Mouse (Mus musculus): ENCODE data around the gene Cipc.
A peak's percentile ranks its signal among the peaks of the same experiment; 100 is the strongest.

The Cipc gene

GRCm38 (mm10) chr12:86960138-86960537 lies 13.3 kb downstream of the Cipc start:
- no peak for DNase-seq (ENCODE audit: low read depth, low spot score)

- no peak for DNase-seq (ENCODE audit: low read depth, low spot score)
These were observed 14.0 kb downstream of the Cipc start for GRCm38 (mm10) chr12:86960791-86961335.

DNA sequence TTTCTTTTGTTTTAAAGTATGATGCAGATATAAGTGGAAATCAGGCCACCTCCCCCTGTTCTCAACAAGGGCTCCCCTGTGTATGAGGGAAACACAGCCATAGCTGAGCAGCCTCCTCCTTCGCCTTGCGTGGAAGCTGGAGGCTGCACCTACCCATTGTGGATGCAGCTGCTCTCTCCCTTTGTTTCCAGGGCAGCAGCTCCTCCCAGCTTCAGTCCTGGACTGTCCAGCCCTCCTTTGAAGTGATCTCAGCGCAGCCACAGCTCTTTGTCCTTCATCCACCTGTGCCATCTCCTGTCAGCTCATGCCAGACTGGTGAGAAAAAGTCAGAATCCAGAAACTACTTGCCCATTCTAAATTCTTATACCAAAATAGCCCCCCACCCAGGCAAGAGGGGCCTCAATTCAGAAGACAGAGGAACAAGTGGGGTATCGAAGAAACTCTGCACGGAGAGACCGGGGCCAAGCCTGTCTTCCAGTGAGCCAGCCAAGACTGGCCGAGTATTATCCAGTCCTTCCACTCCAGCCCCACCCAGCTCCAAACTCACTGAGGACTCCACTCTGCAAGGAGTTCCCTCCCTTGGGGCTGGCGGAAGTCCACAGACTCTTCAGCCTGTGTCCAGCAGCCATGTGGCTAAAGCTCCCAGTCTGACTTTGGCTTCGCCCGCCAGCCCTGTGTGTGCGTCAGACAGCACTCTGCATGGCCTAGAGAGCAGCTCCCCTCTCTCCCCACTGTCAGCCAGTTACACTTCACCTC lies 14.9 kb downstream of the Cipc start:
- DNase-seq (ENCODE audit: low read depth, low spot score): no peak

DNA sequence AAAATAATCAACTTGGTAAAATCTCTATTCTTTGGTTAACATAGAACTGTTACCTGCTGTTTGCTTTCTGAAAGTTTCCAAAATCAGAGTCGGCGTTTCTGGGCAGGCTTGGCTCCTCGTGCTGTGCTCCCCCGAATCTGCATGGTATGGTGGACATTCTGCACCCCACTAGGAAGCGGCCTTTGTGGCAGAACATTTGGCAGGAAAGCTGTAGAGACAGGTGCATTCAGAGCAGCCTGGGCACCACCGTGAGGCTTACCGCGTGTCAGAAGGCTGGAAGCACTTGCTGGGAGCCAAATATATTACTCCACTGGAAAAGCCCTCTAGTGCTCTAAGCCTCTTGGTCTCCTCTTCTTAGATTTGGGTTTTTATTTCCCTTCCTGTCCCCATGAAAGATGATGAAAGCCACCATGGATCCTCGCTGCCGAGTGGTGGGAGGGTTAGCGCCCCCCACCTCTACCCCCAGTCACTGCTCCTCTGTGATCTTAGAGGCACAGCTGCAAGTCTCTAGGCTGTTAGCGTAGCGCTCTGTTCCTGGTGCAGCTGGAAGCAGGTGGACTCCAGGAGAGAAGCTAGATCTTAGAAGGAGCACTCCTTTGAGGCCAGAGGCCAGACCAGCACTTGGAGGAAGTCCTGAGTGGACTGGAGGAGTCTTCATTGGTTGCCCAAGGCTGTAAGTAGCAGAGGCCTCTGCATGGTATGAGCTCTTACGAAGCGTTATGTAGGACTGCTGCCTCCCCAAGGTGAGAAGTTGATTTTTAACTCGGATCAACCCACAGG lies 17.6 kb downstream of the Cipc start:
- no peak for DNase-seq (ENCODE audit: low read depth, low spot score)

DNA sequence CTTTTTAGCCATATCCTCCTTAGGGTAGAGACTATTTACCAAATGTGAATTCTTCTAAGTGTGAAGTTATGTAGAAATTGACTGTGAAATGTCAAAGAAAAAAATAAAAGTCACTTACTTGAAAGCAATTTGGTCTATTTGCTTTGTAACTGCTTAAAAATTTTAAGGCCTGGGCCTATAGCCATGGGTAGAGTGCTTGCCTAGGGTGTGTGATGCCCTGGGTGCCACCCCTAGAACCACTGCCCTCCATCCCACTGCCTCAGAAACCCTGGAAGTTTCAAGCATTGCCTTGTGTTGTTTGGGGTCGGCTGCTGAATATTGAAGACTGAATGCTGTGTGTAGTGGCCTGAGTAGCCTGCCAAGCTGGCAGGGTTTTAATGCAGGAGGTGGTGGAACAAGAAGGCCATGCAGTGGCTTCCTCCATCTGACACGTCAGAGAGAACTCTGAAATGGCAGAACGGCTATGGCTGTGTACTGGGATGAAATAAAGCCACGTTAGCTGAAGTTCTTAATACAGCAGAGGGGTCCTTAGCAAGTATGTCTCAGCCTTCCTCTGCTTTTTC lies 18.5 kb downstream of the Cipc start:
- DNase-seq (ENCODE audit: low read depth, low spot score): no peak

GRCm38 (mm10) chr12:86968468-86969219 lies 21.8 kb downstream of the Cipc start:
- peak; percentile 97 for DNase-seq (ENCODE audit: low read depth, low spot score)

DNA sequence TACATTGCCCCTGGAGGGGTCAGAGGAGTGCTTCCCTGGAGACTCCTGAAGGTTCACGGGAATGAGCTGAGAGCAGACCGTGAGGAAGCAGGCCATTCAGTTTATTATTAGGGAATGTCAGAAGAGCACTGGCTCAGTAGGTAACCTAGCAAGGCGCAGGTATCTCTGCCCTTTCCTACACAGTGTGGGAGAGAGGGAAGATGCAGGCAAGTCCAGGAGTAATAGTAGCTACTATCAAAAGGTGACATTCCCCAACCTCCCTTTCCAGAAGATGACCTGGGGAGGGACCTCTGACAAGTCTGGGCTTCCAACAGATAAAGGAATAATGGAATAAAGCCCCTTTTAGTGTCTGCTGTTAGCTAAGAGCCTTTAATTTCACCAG lies 22.4 kb downstream of the Cipc start:
- DNase-seq (ENCODE audit: low read depth, low spot score): no peak

DNA sequence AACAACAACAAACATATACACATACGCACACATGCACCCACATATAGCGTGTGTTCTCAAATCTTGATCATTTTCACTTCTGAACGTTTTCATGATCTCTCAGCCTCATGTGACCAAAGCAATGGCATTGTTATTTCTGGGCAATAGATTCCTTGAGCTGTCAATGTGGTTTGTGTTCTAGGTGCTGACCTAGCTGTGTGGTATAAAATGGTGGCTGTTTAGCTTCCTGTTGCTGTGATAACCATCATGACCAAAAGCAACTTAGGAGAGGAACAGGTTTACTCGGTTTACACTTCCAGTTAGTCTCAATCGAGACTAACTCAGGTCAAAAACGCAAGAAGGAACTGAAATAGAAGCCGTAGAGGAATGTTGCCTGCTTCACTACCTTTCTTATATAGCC lies 24.2 kb downstream of the Cipc start:
- no peak for DNase-seq (ENCODE audit: low read depth, low spot score)

DNA sequence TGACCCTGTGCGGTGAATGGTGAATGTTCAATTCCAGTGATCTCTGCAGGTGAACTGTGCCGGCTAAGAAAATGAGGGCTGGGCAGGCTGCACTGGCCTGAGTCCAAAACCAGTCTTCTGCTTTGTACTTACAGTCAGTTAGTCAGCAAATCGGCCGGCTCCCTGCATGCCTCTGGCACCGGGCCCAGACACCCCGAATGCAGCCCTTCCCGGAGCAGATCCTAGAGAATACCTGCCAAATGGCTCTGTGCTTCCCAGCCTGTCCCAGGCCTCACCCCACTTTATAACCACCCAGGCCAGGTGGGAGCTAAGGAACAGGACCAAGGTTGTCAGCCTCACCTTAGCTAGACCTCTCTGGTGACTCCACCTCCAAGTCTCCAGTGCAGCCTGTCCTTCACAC lies 26.4 kb downstream of the Cipc start:
- DNase-seq (ENCODE audit: low read depth, low spot score): no peak

DNA sequence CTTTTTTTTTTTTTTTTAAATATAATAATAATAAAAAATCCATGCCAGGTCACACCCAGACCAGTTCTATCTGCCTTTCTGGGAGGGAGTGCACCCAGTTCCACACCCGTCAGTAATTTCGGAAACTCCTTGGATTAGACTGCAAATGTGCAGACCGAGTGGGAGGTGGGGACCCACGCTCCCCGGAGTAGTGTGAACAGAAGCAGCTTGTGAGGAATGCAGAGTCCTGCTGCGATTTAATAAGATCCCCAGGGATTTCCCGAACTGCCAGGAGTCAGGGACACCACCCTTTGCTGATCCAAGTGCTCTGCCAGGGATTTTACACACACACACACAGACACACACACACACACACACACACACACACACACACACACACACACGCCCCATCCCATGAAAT lies 26.9 kb downstream of the Cipc start:
- DNase-seq (ENCODE audit: low read depth, low spot score): peak; percentile 84

- DNase-seq (ENCODE audit: low read depth, low spot score): no peak
These were observed 27.8 kb downstream of the Cipc start for GRCm38 (mm10) chr12:86974387-86975288.

DNA sequence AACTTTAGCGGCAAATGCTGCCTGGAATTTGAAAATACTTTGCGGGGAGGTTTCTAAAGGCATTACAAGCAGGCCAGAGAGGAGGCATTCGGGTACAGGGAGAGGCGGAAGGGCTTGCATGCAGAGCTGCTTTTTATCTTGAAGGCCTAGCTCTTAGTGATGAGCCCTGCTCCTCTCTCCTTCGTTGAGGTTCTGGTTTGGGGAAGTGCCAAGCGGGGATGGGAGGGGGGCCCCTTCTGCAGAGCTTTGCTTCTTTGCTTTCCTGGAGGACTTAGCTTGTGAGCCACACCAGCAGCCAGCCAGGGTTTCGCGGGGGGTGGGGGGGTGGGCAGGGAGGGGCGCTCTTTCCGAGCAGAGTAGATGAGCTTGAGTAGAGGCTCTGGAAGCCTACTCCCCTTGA lies 28.9 kb downstream of the Cipc start:
- DNase-seq (ENCODE audit: low read depth, low spot score): no peak

- no peak for DNase-seq (ENCODE audit: low read depth, low spot score)
These were observed 29.8 kb downstream of the Cipc start for GRCm38 (mm10) chr12:86976511-86977168.

DNA sequence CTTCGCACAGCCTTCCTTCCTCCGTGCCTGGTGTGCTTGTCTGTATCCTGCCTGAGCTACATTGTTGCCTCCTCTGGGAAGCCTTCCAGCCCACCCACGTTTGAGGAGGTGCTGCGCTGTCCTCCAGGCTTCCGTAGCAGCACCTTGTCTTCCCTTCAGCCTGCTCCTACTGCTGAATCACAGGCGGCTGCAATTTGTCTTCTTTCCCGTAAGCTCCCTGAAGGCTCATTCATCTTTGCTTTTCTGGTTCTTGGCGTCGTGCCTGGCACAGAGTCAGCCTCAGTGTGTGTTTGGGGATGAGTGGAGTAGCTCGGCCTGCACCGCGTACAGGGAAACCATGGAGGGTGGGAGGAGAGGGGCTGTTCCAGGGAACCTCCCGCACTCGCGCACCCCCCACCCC lies 31.0 kb downstream of the Cipc start:
- peak; percentile 91 for DNase-seq (ENCODE audit: low read depth, low spot score)

DNA sequence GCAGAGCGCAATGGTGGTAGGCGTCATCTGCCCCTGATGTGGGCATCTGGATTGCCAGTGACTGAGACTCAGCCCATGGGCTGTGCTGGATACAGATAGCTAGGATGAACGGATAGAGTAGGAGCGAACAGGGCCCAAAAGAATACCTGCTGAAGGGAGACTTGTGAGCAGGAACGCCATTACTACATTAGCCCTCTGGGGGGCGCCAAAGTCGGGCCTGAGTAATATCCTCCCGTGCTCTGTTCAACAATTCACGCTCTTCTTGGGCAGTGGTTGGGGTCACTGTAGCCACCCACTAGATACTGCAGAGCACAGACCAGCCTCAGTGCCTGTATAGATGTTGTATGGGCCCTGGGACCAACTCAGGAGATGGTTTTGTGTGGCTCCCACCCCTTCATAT lies 34.3 kb downstream of the Cipc start:
- no peak for DNase-seq (ENCODE audit: low read depth, low spot score)

- no peak for DNase-seq (ENCODE audit: low read depth, low spot score)
These were observed 36.8 kb downstream of the Cipc start for GRCm38 (mm10) chr12:86983470-86984193.

DNA sequence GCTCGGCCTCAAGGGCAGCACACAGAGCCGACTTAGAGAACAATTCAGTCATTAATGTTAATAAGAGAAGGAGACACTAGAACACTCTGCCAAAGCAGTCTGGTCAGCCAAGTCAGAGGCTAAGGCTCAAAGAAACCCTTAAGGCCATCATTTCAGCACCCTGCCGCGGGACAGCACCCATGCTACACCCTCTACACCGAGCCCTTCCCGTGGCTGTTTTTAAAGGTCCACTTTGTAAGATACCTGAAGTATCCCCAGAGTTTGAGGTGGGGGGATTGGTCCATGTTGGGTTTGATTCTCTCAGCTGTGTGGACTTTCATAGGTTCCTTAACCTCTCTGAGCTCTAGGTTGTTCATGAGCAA lies 37.3 kb downstream of the Cipc start:
- no peak for DNase-seq (ENCODE audit: low read depth, low spot score)

DNA sequence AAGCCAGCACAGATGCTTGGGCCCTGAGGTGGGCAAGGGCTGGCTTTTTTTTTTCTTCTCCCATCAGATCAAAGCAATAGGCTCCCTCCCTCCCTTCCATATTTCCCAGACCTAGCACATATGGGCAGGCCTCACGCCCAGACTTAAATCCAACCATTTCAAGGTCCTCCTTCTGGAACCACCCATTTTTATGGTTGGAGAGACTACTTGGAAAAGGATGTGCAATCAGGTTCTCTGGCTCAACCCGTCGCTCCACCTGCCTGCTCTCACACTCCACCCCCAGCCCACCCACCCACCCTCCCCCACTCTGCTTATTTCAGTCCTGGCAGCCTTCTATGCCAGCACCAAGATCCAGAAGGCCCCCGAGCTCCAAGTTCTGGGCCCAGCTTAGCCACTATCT lies 39.7 kb downstream of the Cipc start:
- peak; percentile 81 for DNase-seq (ENCODE audit: low read depth, low spot score)

GRCm38 (mm10) chr12:86988227-86988626 lies 41.4 kb downstream of the Cipc start:
- DNase-seq (ENCODE audit: low read depth, low spot score): no peak

GRCm38 (mm10) chr12:86989378-86989777 lies 42.5 kb downstream of the Cipc start:
- no peak for DNase-seq (ENCODE audit: low read depth, low spot score)

Measured in telencephalon, adult 2 months (tissue).